Mouse (Mus musculus) E14TG2a.4 (cell line): ENCODE results near the gene Eipr1.

ENCODE experiments used
- CTCF ChIP-seq: conservative IDR thresholded peaks from 2 replicates; pipeline ENCODE4 v1.5.1; 2014; ENCODE audit warnings: low read length
- NANOG ChIP-seq: IDR thresholded peaks from 2 replicates; pipeline ENCODE4 v1.6.1; 2014; ENCODE audit warnings: borderline replicate concordance, low read length, mixed read lengths
- POU5F1 ChIP-seq: IDR thresholded peaks from 2 replicates; pipeline ENCODE4 v1.6.1; 2014; ENCODE audit warnings: low read length, borderline replicate concordance

- no peak for TF ChIP-seq CTCF
- no peak for TF ChIP-seq NANOG
- no peak for TF ChIP-seq POU5F1
Observed at GRCm38 (mm10) chr12:28872271-28872670, 120.7 kb downstream of the Eipr1 start.
